Comparison of ENCODE assay signal across 8 mouse cellular contexts in genomic region chr10:77418138-77418537, GRCm38 (mm10). TPM values are rescaled to one million over a fixed set of nuclear protein-coding genes. Genes with fewer than 3 reads are reported as not detected.
DNase-seq lines count a peak whose midpoint lies in the region; ATAC-seq lines count a peak whose summit lies in the region.

Gene Adarb1, minus strand, starts transcription at chr10:77418270.

- peak; percentile 95 for ATAC-seq in forebrain, embryonic 14.5 days
- peak; percentile 86 for ATAC-seq in liver, embryonic 15.5 days (ENCODE audit: insufficient read depth)
- ATAC-seq in neural tube, embryonic 11.5 days (ENCODE audit: insufficient read depth, low FRiP score, low TSS enrichment), result peak; percentile 87
- ATAC-seq in stomach, embryonic 16.5 days (ENCODE audit: insufficient read depth, low FRiP score), result peak; percentile 95

- peak within 1 kb of the TSS; percentile 58 for H3K27ac ChIP-seq in forebrain, embryonic 14.5 days (ENCODE audit: low read depth, low read length)
- no peak within 1 kb of the TSS for H3K27ac ChIP-seq in liver, embryonic 15.5 days (replicated peaks)
- 0 out of 2 replicates have a peak within 1 kb of the TSS, but pooled peaks have one; percentile 2 for H3K27ac ChIP-seq in neural tube, embryonic 11.5 days (ENCODE audit: low read depth, low read length)
- no peak within 1 kb of the TSS for H3K27ac ChIP-seq in stomach, embryonic 16.5 days (ENCODE audit: low read length)

- under 1% methylated on average over 57 of the region's 57 CpGs for WGBS in forebrain, embryonic 14.5 days
- under 1% methylated on average over 54 of the region's 57 CpGs for WGBS in liver, embryonic 15.5 days (ENCODE audit: insufficient replicate concordance)
- WGBS in neural tube, embryonic 11.5 days, result under 1% methylated on average over 57 of the region's 57 CpGs
- WGBS in stomach, embryonic 16.5 days, result under 1% methylated on average over 56 of the region's 57 CpGs

- intact Hi-C loops in heart, postnatal 10 days (cut with DNase I), result loop anchor here (2.0 to 5.0 kb wide), 4 partner anchors 31 to 136 kb away; no protein-coding TSS in a partner anchor

- H3K4me1 ChIP-seq in forebrain, embryonic 14.5 days (ENCODE audit: control insufficient read depth, insufficient read depth, low read length), result peaks cover 8% of the 10 kb centered on the region
- H3K4me1 ChIP-seq in liver, embryonic 15.5 days (replicated peaks), result peaks cover 19% of the 10 kb centered on the region
- H3K4me1 ChIP-seq in neural tube, embryonic 11.5 days (ENCODE audit: control insufficient read depth, insufficient read depth, low read length), result peaks cover 14% of the 10 kb centered on the region
- peaks cover 8% of the 10 kb centered on the region for H3K4me1 ChIP-seq in stomach, embryonic 16.5 days (ENCODE audit: control insufficient read depth, insufficient read depth, low read length)

- peak; percentile 92 for DNase-seq in ES-CJ7 (ENCODE audit: low read depth, low spot score)
- peak; percentile 91 for DNase-seq in cerebellum, adult 11 months
- DNase-seq in forebrain, embryonic 14.5 days (ENCODE audit: low spot score), result peak; percentile 94
- DNase-seq in heart, postnatal 10 days, result peak; percentile 94
- DNase-seq in kidney, postnatal 4 days, result peak; percentile 91 to 94
- peak; percentile 95 for DNase-seq in neural tube, embryonic 11.5 days (ENCODE audit: low spot score)

- H3K36me3 ChIP-seq in forebrain, embryonic 14.5 days (ENCODE audit: control insufficient read depth, insufficient read depth, low read length), result no peaks in the 10 kb centered on the region
- H3K36me3 ChIP-seq in liver, embryonic 15.5 days (replicated peaks), result no peaks in the 10 kb centered on the region
- no peaks in the 10 kb centered on the region for H3K36me3 ChIP-seq in neural tube, embryonic 11.5 days (ENCODE audit: control insufficient read depth, insufficient read depth, low read length)
- H3K36me3 ChIP-seq in stomach, embryonic 16.5 days (ENCODE audit: control insufficient read depth, insufficient read depth, low read length), result no peaks in the 10 kb centered on the region

- peak within 1 kb of the TSS; percentile 81 for H3K9ac ChIP-seq in forebrain, embryonic 14.5 days (ENCODE audit: low read length)
- H3K9ac ChIP-seq in liver, embryonic 15.5 days, result peak within 1 kb of the TSS; percentile 54
- H3K9ac ChIP-seq in neural tube, embryonic 11.5 days (ENCODE audit: low read length), result peak within 1 kb of the TSS; percentile 73
- H3K9ac ChIP-seq in stomach, embryonic 16.5 days (ENCODE audit: low read length), result peak within 1 kb of the TSS; percentile 73

- no peaks in the 10 kb centered on the region for H3K9me3 ChIP-seq in forebrain, embryonic 14.5 days (replicated peaks; ENCODE audit: control insufficient read depth, low read length)
- no peaks in the 10 kb centered on the region for H3K9me3 ChIP-seq in liver, embryonic 15.5 days (replicated peaks)
- no peaks in the 10 kb centered on the region for H3K9me3 ChIP-seq in neural tube, embryonic 11.5 days (ENCODE audit: control insufficient read depth, low read length)
- no peaks in the 10 kb centered on the region; the same call in 1 of the 2 replicates for H3K9me3 ChIP-seq in stomach, embryonic 16.5 days (replicated peaks; ENCODE audit: control insufficient read depth, low read length)

- H3K4me2 ChIP-seq in forebrain, embryonic 14.5 days (ENCODE audit: low read length), result peak within 1 kb of the TSS; percentile 96
- H3K4me2 ChIP-seq in liver, embryonic 15.5 days, result peak within 1 kb of the TSS; percentile 88
- peak within 1 kb of the TSS; percentile 100 for H3K4me2 ChIP-seq in neural tube, embryonic 11.5 days (ENCODE audit: low read depth)
- peak within 1 kb of the TSS; percentile 79 for H3K4me2 ChIP-seq in stomach, embryonic 16.5 days (ENCODE audit: low read depth, low read length)

- H3K27me3 ChIP-seq in forebrain, embryonic 14.5 days (replicated peaks; ENCODE audit: control insufficient read depth, insufficient read depth, low read length), result 0 out of 2 replicates have a peak, but pooled peaks cover 5% of the 10 kb centered on the region
- H3K27me3 ChIP-seq in liver, embryonic 15.5 days, result peaks cover 48% of the 10 kb centered on the region
- peaks cover 11% of the 10 kb centered on the region; the same call in 1 of the 2 replicates for H3K27me3 ChIP-seq in neural tube, embryonic 11.5 days (ENCODE audit: control insufficient read depth, insufficient read depth, low read length)
- peaks cover 17% of the 10 kb centered on the region for H3K27me3 ChIP-seq in stomach, embryonic 16.5 days (ENCODE audit: control insufficient read depth, insufficient read depth, low read length)

- H3K4me3 ChIP-seq in forebrain, embryonic 14.5 days (ENCODE audit: low read depth, low read length), result peak within 1 kb of the TSS; percentile 75
- H3K4me3 ChIP-seq in liver, embryonic 15.5 days (replicated peaks), result peak within 1 kb of the TSS; percentile 64
- peak within 1 kb of the TSS; percentile 81 for H3K4me3 ChIP-seq in neural tube, embryonic 11.5 days (ENCODE audit: low read depth, low read length)
- H3K4me3 ChIP-seq in stomach, embryonic 16.5 days (replicated peaks; ENCODE audit: low read length), result peak within 1 kb of the TSS; percentile 76

RNA-seq across cellular contexts. Expression of gene Adarb1, which starts in this region (rescaled TPM):
- polyA plus RNA-seq in forebrain, embryonic 14.5 days (2014; fragmentation: Nextera tagmentation; extraction: Ambion mirVana), result 7.8 and 10.3 TPM in 2 replicates
- total RNA-seq in heart, postnatal 10 days (2021), result 10 to 100 TPM; 19.4 to 27.4 TPM
- polyA plus RNA-seq in liver, embryonic 15.5 days (2015; fragmentation: Nextera tagmentation; extraction: Ambion mirVana), result 1.2 and 1.6 TPM in 2 replicates
- polyA plus RNA-seq in neural tube, embryonic 11.5 days (2014; fragmentation: Nextera tagmentation; extraction: Ambion mirVana), result 5.1 and 5.2 TPM in 2 replicates
- 6.3 and 8.4 TPM in 2 replicates for polyA plus RNA-seq in stomach, embryonic 16.5 days (2015; fragmentation: Nextera tagmentation; extraction: Ambion mirVana)

Comparison
In these comparisons a context has a peak if more than half of its experiments do, and no peak if none do; other contexts are left out.
1. H3K27ac ChIP-seq: peak in forebrain, embryonic 14.5 days (single experiment) and neural tube, embryonic 11.5 days (single experiment); none in liver, embryonic 15.5 days (single experiment) and stomach, embryonic 16.5 days (single experiment).
2. Peak in every context shown above with its lines, with median percentiles within 50 percentile points of each other: DNase-seq, ATAC-seq, H3K4me2 ChIP-seq, H3K4me3 ChIP-seq and H3K9ac ChIP-seq.